Mouse (Mus musculus): Measurements from ENCODE around the gene Afmid.

DNA sequence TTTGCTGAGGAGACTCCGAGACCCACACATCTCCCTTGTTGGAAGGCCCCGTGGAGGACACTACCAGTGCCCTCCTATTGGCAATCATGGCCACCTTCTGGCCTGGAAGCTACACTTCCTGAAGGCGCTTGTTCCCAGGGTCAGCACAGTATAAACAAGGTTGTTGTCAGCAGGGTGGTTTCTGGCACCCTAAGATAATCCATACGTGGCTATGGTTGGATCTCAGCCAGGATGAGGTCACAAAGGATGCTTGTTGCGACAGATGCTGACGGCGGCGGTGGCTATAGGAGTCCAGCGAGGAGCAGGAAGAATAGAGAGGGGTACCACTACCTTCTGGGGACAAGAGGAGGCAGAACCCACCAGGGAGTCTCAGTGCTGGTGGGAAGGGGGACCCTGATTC lies 4.7 kb downstream of the Afmid start:
- TF ChIP-seq POLR2A (IDR thresholded peaks at IDR 0.05; ENCODE audit: low read depth, low read length) (no peak), CTCF (IDR thresholded peaks at IDR 0.05; ENCODE audit: borderline replicate concordance, insufficient read depth, low read length) (no peak)

All from embryonic fibroblast, embryonic 13.5 days (primary cell).